22 mouse cellular contexts compared by ENCODE assay signal in genomic region chr16:29046453-29046993, GRCm38 (mm10).
"Had no signal": no experiment of that assay in that cellular context is flagged by ENCODE, and none has a peak within 500 bp of the region (broad histone marks: within the 10 kb centered on the region; RNA-seq: fewer than 3 reads in every experiment).

No protein-coding gene starts in this region.

- H3K9ac ChIP-seq: forebrain, postnatal 0 days; heart, embryonic 13.5 days; heart, embryonic 15.5 days; hindbrain, embryonic 13.5 days; hindbrain, embryonic 15.5 days; kidney, embryonic 15.5 days; liver, embryonic 12.5 days; liver, embryonic 14.5 days had no signal

- ATAC-seq: forebrain, postnatal 0 days; hindbrain, postnatal 0 days; intestine, embryonic 16.5 days; liver, embryonic 12.5 days had no signal

- H3K9me3 ChIP-seq: heart, embryonic 13.5 days; heart, embryonic 15.5 days; hindbrain, embryonic 13.5 days; hindbrain, embryonic 15.5 days; kidney, embryonic 15.5 days; liver, embryonic 12.5 days had no signal

- H3K4me3 ChIP-seq: heart, adult 2 months; heart, embryonic 13.5 days; heart, embryonic 15.5 days; hindbrain, embryonic 13.5 days; hindbrain, embryonic 15.5 days; kidney, embryonic 15.5 days; left cerebral cortex, adult 2 months; liver, embryonic 12.5 days had no signal

- DNase-seq: forebrain, postnatal 0 days; gastrocnemius, postnatal 14 days; gastrocnemius, postnatal 36 days; heart, adult 11 months; heart, adult 2 months; heart, postnatal 14 days; heart, postnatal 36 days; kidney, adult 11 months; kidney, adult 2 months; kidney, postnatal 25 days; lung, adult 18-20 months had no signal

- H3K27me3 ChIP-seq: heart, embryonic 13.5 days; heart, embryonic 15.5 days; hindbrain, embryonic 13.5 days; hindbrain, embryonic 15.5 days; kidney, embryonic 15.5 days; liver, embryonic 12.5 days had no signal

- H3K36me3 ChIP-seq: heart, embryonic 13.5 days; heart, embryonic 15.5 days; hindbrain, embryonic 13.5 days; hindbrain, embryonic 15.5 days; kidney, embryonic 15.5 days; liver, embryonic 12.5 days had no signal

- H3K4me2 ChIP-seq: heart, embryonic 11.5 days; heart, embryonic 13.5 days; heart, embryonic 15.5 days; hindbrain, embryonic 13.5 days; hindbrain, embryonic 15.5 days; kidney, embryonic 15.5 days; liver, embryonic 12.5 days had no signal

- H3K4me1 ChIP-seq: heart, embryonic 13.5 days; heart, embryonic 15.5 days; hindbrain, embryonic 13.5 days; hindbrain, embryonic 15.5 days; kidney, embryonic 15.5 days; liver, embryonic 12.5 days had no signal

- H3K27ac ChIP-seq: heart, adult 2 months; heart, embryonic 13.5 days; heart, embryonic 15.5 days; hindbrain, embryonic 13.5 days; hindbrain, embryonic 15.5 days; hindbrain, postnatal 0 days; kidney, embryonic 15.5 days; left cerebral cortex, adult 2 months; liver, embryonic 12.5 days; liver, embryonic 14.5 days had no signal
